Mouse (Mus musculus) lung, postnatal 36 days (tissue): ENCODE data around the gene Ankrd33b.

ENCODE experiments used
- DNase-seq: peaks from one replicate; pipeline ENCODE4 v3.0.0; 2022; ENCODE audit warnings: mixed read lengths

The Ankrd33b gene

GRCm38 (mm10) chr15:31337983-31338382 lies 29.5 kb downstream of the Ankrd33b start:
- no peak for DNase-seq

GRCm38 (mm10) chr15:31337192-31337741 lies 30.3 kb downstream of the Ankrd33b start:
- no peak for DNase-seq

GRCm38 (mm10) chr15:31336685-31337084 lies 30.8 kb downstream of the Ankrd33b start:
- DNase-seq, result peak; percentile 69

GRCm38 (mm10) chr15:31334829-31335228 lies 32.7 kb downstream of the Ankrd33b start:
- DNase-seq, result no peak

GRCm38 (mm10) chr15:31332541-31333163 lies 34.9 kb downstream of the Ankrd33b start:
- DNase-seq, result no peak

- DNase-seq, result no peak
Observed at GRCm38 (mm10) chr15:31331742-31332141, 35.8 kb downstream of the Ankrd33b start.

- DNase-seq, result no peak
Observed at GRCm38 (mm10) chr15:31328082-31328614, 39.4 kb downstream of the Ankrd33b start.

GRCm38 (mm10) chr15:31325660-31326354 lies 41.7 kb downstream of the Ankrd33b start:
- DNase-seq, result no peak

- no peak for DNase-seq
Observed at GRCm38 (mm10) chr15:31324551-31324950, 43.0 kb downstream of the Ankrd33b start.

- no peak for DNase-seq
Observed at GRCm38 (mm10) chr15:31323684-31324083, 43.8 kb downstream of the Ankrd33b start.

- no peak for DNase-seq
Observed at GRCm38 (mm10) chr15:31320598-31321377, 46.7 kb downstream of the Ankrd33b start.

- DNase-seq, result no peak
Observed at GRCm38 (mm10) chr15:31319046-31319445, 48.5 kb downstream of the Ankrd33b start.

GRCm38 (mm10) chr15:31318158-31318955 lies 49.2 kb downstream of the Ankrd33b start:
- peak; percentile 45 for DNase-seq

GRCm38 (mm10) chr15:31317056-31317805 lies 50.3 kb downstream of the Ankrd33b start:
- DNase-seq, result no peak

GRCm38 (mm10) chr15:31315630-31316231 lies 51.8 kb downstream of the Ankrd33b start:
- DNase-seq, result peak; percentile 92

- no peak for DNase-seq
Observed at GRCm38 (mm10) chr15:31312001-31312400, 55.5 kb downstream of the Ankrd33b start.

GRCm38 (mm10) chr15:31309526-31309925 lies 58.0 kb downstream of the Ankrd33b start:
- peak; percentile 28 for DNase-seq

- no peak for DNase-seq
Observed at GRCm38 (mm10) chr15:31306726-31307125, 60.8 kb downstream of the Ankrd33b start.

- no peak for DNase-seq
Observed at GRCm38 (mm10) chr15:31305181-31305580, 62.3 kb downstream of the Ankrd33b start.

GRCm38 (mm10) chr15:31304302-31304701 lies 63.2 kb downstream of the Ankrd33b start:
- no peak for DNase-seq
